Mouse (Mus musculus): ENCODE results near the gene L3mbtl3. TPM values are rescaled to one million over a fixed set of nuclear protein-coding genes. Genes with fewer than 3 reads are reported as not detected.

Gene L3mbtl3
- polyA plus RNA-seq, 1 experiment from 2014 or later: 16.8 TPM

DNA sequence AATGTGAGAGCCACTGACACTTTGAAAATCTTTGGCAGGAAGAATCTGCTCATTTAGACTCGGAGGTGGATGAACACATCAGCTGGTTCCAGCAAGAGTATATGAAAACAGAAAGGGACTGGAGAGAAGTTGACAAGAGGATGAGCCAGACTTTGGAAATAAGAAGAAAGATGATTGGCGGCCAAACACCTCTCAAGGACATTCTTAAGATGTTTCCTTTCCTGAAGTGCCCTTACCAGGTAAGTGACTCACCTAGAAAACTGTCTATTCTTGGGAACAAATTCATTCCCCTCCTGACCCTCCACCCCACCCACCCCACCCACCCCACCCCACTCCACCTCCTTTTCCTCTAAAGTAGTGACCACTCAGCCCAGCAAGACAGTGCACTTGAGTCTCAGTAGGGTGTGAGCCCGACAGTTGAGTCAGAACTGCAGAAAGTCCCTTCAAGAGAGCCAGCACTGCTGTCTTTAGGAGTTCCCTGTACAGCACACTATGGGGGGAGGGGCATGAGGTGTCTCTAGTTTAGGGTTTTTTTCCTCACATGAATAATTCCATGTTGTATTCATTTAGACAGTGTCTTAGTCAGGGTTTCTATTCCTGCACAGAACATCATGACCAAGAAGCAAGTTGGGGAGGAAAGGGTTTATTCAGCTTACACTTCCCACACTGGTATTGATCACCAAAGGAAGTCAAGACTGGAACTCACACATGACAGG lies 111.9 kb downstream of the L3mbtl3 start:
- Histone ChIP-seq H3K9me3 (no peaks in the 10 kb centered on the region), H3K36me3 (no peaks in the 10 kb centered on the region), H3K27ac (no peak overlapping the region), H3K4me1 (replicated peaks) (no peaks in the 10 kb centered on the region), H3K4me3 (no peak overlapping the region), H3K27me3 (ENCODE audit: insufficient read depth, poor library complexity, severe bottlenecking) (no peaks in the 10 kb centered on the region)
- no peak for DNase-seq (ENCODE audit: low spot score)
- WGBS: 81% methylated on average over 3 of the region's 3 CpGs

DNA sequence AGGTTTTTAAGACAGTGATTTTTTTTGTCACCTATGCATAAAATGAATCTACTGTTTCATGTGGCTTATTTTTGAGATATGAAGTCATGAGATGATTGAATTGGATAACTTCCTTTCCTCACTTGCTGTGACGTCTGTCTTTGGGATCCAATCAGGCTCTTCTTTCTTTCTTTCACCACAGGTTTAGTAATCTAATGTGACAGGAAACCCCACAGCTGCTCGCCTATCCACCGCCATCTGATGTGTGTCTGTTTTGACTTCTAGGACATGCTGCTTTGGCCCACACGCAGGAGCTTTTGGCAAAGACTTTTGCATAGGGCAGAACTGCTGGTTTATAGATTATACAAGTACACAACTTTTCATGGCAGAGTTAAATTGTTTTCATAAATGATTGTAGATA lies 115.9 kb downstream of the L3mbtl3 start:
- H3K9me3 ChIP-seq: no peaks in the 10 kb centered on the region
- WGBS: 70% methylated on average over 4 of the region's 4 CpGs
- DNase-seq (ENCODE audit: low spot score): no peak
- H3K4me3 ChIP-seq: no peak overlapping the region
- no peaks in the 10 kb centered on the region for H3K36me3 ChIP-seq
- H3K4me1 ChIP-seq (replicated peaks): no peaks in the 10 kb centered on the region
- no peak overlapping the region for H3K27ac ChIP-seq
- H3K27me3 ChIP-seq (ENCODE audit: insufficient read depth, poor library complexity, severe bottlenecking): no peaks in the 10 kb centered on the region

DNA sequence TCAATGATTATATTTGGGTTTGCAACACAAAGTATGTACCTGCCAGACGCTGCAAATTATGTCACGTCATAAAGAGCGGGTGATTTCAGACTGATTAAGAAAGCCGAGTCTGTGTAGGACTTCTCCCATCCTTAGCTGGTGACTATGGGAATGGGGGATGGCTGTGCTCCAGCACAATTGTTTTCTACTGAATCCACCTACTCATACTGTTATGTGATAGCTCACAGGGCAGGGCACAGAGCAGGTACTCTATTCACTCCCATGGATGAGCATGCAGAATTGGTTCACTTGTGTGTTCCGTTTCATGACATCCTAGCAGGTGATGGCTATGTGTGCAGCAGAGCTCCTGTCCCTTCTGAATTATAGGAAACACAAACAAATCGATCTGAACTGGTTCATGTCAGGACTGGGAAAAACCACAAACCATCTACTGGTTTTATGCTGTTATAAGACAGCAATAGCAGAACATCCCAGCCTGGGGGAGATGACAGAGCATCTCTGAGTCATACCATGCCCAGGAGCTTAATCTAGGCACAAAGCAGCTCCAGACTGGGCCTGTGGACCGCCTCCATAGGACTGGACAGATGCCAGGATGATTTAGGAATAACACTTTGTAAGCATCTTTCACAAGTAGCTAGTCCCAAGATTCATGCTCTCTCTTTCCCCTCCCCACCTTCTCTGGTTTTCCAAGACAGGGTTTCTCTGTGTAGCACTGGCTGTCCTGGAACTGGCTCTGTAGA lies 126.2 kb downstream of the L3mbtl3 start:
- Histone ChIP-seq H3K4me1 (replicated peaks) (no peaks in the 10 kb centered on the region), H3K36me3 (no peaks in the 10 kb centered on the region), H3K27ac (no peak overlapping the region), H3K27me3 (ENCODE audit: insufficient read depth, poor library complexity, severe bottlenecking) (no peaks in the 10 kb centered on the region), H3K9me3 (no peaks in the 10 kb centered on the region), H3K4me3 (no peak overlapping the region)
- no peak for DNase-seq (ENCODE audit: low spot score)
- 91% methylated on average over 7 of the region's 7 CpGs for WGBS

DNA sequence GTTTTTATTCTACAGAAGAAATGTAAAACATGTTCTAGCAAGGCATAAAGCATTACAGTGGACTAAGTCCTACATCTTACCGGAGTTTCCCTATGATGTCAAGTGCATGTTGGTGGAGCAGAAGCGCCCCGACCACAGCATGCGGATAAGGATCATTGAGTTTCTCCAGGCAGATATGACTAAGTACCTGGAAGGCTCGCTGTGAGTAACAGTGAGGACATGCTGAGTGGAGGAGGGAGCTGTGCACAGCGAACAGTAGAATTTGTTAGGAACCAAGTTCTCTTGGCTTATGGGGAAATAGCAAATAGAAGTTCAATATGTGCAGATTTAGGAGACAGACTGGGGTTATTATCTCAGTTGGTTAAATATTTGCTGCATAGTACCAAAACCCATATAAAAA lies 131.3 kb downstream of the L3mbtl3 start:
- H3K27ac ChIP-seq: no peak overlapping the region
- no peaks in the 10 kb centered on the region for H3K9me3 ChIP-seq
- no peaks in the 10 kb centered on the region for H3K27me3 ChIP-seq (ENCODE audit: insufficient read depth, poor library complexity, severe bottlenecking)
- WGBS: 92% methylated on average over 6 of the region's 6 CpGs
- H3K36me3 ChIP-seq: no peaks in the 10 kb centered on the region
- H3K4me3 ChIP-seq: no peak overlapping the region
- no peaks in the 10 kb centered on the region for H3K4me1 ChIP-seq (replicated peaks)
- DNase-seq (ENCODE audit: low spot score): no peak

DNA sequence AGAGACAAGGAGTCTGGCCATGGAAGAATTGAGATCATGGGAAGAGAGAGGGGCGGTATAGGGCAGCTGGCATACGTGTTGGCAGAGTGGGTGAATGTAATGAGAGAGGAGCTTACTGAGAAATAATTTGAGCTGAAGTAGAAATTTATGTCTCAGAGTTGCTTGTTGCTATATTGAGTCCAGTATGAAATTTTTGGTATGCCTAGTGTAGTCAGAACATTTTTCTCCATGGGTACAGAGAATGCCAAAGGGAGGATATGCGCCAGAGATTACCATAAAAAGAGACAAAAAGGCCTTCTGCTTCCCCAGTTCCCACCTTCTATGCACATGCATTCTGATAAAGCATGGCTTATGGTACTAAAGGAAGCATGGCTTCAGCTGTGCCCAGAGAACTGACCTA lies 132.6 kb downstream of the L3mbtl3 start:
- Histone ChIP-seq H3K4me1 (replicated peaks) (no peaks in the 10 kb centered on the region), H3K27ac (no peak overlapping the region), H3K36me3 (no peaks in the 10 kb centered on the region), H3K4me3 (no peak overlapping the region), H3K27me3 (ENCODE audit: insufficient read depth, poor library complexity, severe bottlenecking) (no peaks in the 10 kb centered on the region), H3K9me3 (no peaks in the 10 kb centered on the region)
- WGBS: 94% methylated on average over 3 of the region's 3 CpGs
- no peak for DNase-seq (ENCODE audit: low spot score)

DNA sequence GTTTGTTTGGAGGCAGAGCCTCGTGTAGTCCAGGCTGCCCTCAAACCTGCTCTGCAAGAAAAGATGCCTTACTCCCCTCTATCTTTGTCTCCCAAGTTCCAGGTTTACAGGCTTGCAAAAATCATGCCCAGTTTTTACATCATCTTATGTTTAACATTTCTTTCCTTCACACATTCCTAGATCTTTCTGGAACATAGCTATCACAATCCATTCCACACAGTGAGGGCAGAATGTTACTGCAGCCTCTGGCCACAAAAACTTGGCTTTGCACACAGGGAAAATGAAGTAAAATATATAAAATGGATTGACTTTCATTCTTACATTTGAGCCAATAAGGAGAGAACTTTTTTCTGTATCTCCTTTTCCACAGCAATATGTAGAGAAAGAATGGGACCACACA lies 136.7 kb downstream of the L3mbtl3 start:
- H3K36me3 ChIP-seq: no peaks in the 10 kb centered on the region
- no peaks in the 10 kb centered on the region for H3K27me3 ChIP-seq (ENCODE audit: insufficient read depth, poor library complexity, severe bottlenecking)
- 80% methylated on average over 1 of the region's 1 CpGs for WGBS
- H3K9me3 ChIP-seq: no peaks in the 10 kb centered on the region
- DNase-seq (ENCODE audit: low spot score): no peak
- H3K4me1 ChIP-seq (replicated peaks): no peaks in the 10 kb centered on the region
- H3K27ac ChIP-seq: no peak overlapping the region
- H3K4me3 ChIP-seq: no peak overlapping the region

DNA sequence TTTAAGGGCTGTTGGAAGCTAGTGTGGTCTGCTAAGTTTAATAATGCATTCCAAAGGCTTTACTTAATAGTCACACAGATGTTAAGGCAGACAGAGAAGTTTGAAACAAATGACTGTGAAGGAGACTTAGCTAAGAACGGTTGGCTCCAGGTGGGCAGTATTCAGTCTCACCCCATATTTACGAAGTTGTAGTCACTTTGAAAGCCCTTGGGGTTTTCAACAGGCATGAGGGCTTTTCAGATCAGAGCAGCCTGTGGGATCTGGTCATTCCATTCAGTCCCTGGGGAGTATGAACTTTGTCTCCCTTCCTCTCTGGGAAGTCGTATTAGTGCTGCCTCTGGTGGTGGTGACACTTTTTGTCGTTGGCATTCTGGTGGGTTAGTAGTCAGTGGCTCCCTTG lies 137.2 kb downstream of the L3mbtl3 start:
- Histone ChIP-seq H3K27ac (no peak overlapping the region), H3K36me3 (no peaks in the 10 kb centered on the region), H3K4me3 (no peak overlapping the region), H3K4me1 (replicated peaks) (no peaks in the 10 kb centered on the region), H3K27me3 (ENCODE audit: insufficient read depth, poor library complexity, severe bottlenecking) (no peaks in the 10 kb centered on the region), H3K9me3 (no peaks in the 10 kb centered on the region)
- 62% methylated on average over 4 of the region's 4 CpGs for whole genome bisulfite sequencing
- DNase-seq (ENCODE audit: low spot score): no peak

DNA sequence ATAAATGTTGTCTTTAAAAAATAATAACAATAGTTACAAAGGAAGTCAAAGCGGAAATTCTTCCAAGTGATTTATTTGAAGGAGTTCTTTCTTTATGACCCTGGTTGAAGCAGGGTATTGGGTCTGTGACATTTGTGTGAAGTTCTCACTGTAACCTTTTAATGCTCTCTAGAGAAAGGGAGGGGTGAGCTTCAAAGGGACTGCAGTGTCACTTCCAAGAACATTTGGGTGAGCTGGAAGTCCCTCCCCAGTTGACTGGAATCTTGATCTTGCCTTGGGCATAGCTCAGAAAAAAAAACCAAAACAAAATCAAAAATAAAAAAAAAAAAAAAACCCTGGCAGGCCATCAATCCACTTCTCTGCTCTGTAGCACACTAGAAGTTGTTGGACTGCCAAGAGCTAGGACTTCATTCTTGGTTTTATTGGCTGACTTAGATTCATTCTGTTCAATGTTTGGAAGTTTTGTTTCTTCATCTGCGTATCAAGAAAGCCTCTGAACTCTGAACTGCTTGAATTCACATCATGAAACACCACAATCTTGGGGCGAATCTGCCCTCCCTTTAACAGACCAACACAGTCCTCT lies 143.6 kb downstream of the L3mbtl3 start:
- Histone ChIP-seq H3K27me3 (ENCODE audit: insufficient read depth, poor library complexity, severe bottlenecking) (no peaks in the 10 kb centered on the region), H3K4me3 (no peak overlapping the region), H3K27ac (no peak overlapping the region), H3K9me3 (no peaks in the 10 kb centered on the region), H3K4me1 (replicated peaks) (no peaks in the 10 kb centered on the region), H3K36me3 (no peaks in the 10 kb centered on the region)
- no peak for DNase-seq (ENCODE audit: low spot score)
- WGBS: 87% methylated on average over 3 of the region's 3 CpGs

DNA sequence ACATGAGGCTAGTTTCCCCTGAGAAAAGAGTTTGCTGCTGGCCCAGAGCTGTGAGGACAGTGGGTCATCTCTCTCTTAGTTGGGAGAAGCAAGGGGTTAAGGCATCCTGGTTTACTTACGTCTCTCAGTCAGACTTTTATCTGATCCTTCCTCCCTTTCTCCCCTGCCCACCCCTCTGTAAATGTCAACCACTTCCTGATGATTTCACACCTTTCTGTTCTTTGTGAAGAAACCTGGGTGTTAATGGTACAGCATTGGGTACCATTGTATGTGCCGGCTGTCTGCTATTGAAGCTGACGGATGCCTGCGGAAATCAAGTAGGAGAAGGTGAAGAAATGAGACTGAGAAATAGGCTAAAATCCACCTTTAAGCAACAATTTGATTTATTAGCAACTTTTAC lies 146.3 kb downstream of the L3mbtl3 start, which contains the start of gene Samd3:
Gene Samd3, plus strand, starts transcription at position 220 of the 400 bp plus-strand sequence.
- WGBS: 71% methylated on average over 4 of the region's 4 CpGs
- H3K9me3 ChIP-seq: no peaks in the 10 kb centered on the region

DNA sequence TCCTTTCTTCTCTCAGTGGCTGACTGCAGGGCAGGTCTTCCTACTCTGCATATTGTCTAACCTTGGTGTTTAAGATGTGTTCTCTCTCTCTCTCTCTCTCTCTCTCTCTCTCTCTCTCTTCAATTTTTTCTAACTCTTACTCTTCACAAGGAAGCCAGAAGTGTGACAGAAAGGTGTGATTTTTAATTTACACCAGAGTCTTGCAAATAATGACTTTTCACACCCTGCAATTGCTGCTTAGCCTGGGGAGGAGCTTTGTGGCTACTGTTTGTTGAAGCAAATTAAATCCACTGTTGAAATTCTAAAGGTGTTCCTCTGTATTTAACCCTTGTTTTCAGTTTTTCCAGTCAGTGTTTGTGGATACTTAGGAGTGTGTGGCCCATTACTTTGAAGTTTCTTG lies 147.6 kb downstream of the L3mbtl3 start:
- Histone ChIP-seq H3K9me3 (no peaks in the 10 kb centered on the region), H3K4me1 (replicated peaks) (no peaks in the 10 kb centered on the region), H3K27me3 (ENCODE audit: insufficient read depth, poor library complexity, severe bottlenecking) (no peaks in the 10 kb centered on the region), H3K36me3 (no peaks in the 10 kb centered on the region), H3K27ac (no peak overlapping the region), H3K4me3 (no peak overlapping the region)
- no peak for DNase-seq (ENCODE audit: low spot score)

More for the DNA sequence above, 146.3 kb downstream of the L3mbtl3 start, which contains the start of gene Samd3:
- H3K36me3 ChIP-seq: no peaks in the 10 kb centered on the region
- H3K4me3 ChIP-seq: no peak within 1 kb of the TSS
- H3K27ac ChIP-seq: no peak within 1 kb of the TSS
- DNase-seq (ENCODE audit: low spot score): no peak
- no peaks in the 10 kb centered on the region for H3K4me1 ChIP-seq (replicated peaks)
- no peaks in the 10 kb centered on the region for H3K27me3 ChIP-seq (ENCODE audit: insufficient read depth, poor library complexity, severe bottlenecking)

DNA sequence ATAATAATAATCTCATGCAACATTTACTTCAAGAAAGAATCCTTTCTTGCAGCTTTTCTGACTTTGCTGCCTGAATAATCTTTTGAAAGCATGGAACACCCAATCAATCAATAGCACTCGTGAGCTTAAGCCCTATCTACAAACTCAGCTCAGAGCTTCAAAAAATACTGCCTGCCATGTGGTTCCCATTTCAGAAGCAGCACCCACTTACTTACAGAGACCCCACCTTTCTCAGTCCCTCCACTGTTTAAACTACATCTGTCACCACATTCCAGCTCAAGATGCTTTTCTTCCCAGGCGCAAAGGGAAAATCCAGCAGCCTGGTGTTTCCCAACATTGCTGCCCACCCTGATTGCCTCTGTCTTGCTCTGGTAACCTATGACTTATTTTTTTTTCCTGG lies 149.0 kb downstream of the L3mbtl3 start:
- no peaks in the 10 kb centered on the region for H3K36me3 ChIP-seq
- no peaks in the 10 kb centered on the region for H3K27me3 ChIP-seq (ENCODE audit: insufficient read depth, poor library complexity, severe bottlenecking)
- WGBS: 60% methylated on average over 2 of the region's 2 CpGs
- H3K4me3 ChIP-seq: no peak overlapping the region
- H3K9me3 ChIP-seq: no peaks in the 10 kb centered on the region
- no peak overlapping the region for H3K27ac ChIP-seq
- no peak for DNase-seq (ENCODE audit: low spot score)
- H3K4me1 ChIP-seq (replicated peaks): no peaks in the 10 kb centered on the region

DNA sequence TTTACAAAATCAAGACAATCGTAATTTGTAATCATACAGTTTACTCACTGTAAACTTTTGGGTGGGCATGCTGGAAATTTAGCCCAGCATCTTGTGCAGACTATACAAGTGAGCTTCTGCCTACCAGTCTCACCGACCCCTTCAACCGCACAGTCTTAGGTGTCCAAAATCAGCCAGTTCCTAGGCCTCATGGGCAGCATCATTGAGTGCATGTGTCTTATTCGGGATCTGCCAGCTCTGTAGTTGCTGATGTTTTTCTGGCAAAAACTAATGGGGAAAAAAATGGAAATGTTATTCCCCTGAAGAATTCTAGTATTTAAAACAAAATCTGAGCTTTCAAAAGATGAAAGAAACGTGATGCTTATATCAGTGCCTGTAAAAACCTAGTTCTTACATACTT lies 149.5 kb downstream of the L3mbtl3 start:
- Histone ChIP-seq H3K27me3 (ENCODE audit: insufficient read depth, poor library complexity, severe bottlenecking) (no peaks in the 10 kb centered on the region), H3K27ac (no peak overlapping the region), H3K36me3 (no peaks in the 10 kb centered on the region), H3K4me3 (no peak overlapping the region), H3K4me1 (replicated peaks) (no peaks in the 10 kb centered on the region), H3K9me3 (no peaks in the 10 kb centered on the region)
- no peak for DNase-seq (ENCODE audit: low spot score)
- 84% methylated on average over 5 of the region's 5 CpGs for WGBS

Measured in hindbrain, embryonic 10.5 days (tissue).